Mouse (Mus musculus) liver, embryonic 14.5 days (tissue): ENCODE measurements around the gene Pde10a. TPM values are rescaled to one million over a fixed set of nuclear protein-coding genes. Genes with fewer than 3 reads are reported as not detected.
A peak's percentile ranks its signal among the peaks of the same experiment; 100 is the strongest.

Source experiments
- ATAC-seq: fragments of 200-750 bp; cut with Nextera tagmentation; 2 replicates; pipeline ENCODE4 v1.8.0; 2017; ENCODE audit warnings: moderate number of reproducible peaks, mild to moderate bottlenecking, moderate library complexity; ENCODE audit not compliant: insufficient read depth
- DNase-seq, 3 experiments: peaks; one replicate each; pipeline ENCODE4 v3.0.0-alpha.2; 2012 to 2013; ENCODE audit warnings: low read depth in 3 of 3, low spot score in 3 of 3
- H3K27ac ChIP-seq: fragments of 300-500 bp; sonication (generic); 2 replicates; pipeline ENCODE4 v1.5.1; 2014; ENCODE audit warnings: moderate library complexity, mild to moderate bottlenecking, control low read depth, inconsistent platforms
- H3K27me3 ChIP-seq: fragments of 300-500 bp; sonication (generic); 2 replicates; pipeline ENCODE4 v1.6.1; 2014; ENCODE audit warnings: mild to moderate bottlenecking, low read length, moderate library complexity; ENCODE audit not compliant: control insufficient read depth, insufficient read depth
- H3K36me3 ChIP-seq: fragments of 300-500 bp; sonication (generic); replicated peaks from 2 replicates; pipeline ENCODE4 v1.6.1; 2014; ENCODE audit warnings: low read depth; ENCODE audit not compliant: control insufficient read depth, insufficient read depth
- H3K4me1 ChIP-seq, 2 experiments: fragments of 200-500 bp in 1 of 2; fragments of 300-500 bp in 1 of 2; sonication (generic) in 1 of 2; replicated peaks; 2 replicates each; pipeline ENCODE4 v1.6.1; 2012 to 2014; ENCODE audit warnings: antibody characterized with exemption in 1 of 2, inconsistent platforms in 1 of 2, low read length in 1 of 2; ENCODE audit not compliant: control insufficient read depth in 2 of 2, insufficient read depth in 2 of 2
- H3K4me2 ChIP-seq: fragments of 300-500 bp; sonication (generic); 2 replicates; pipeline ENCODE4 v1.6.1; 2014; ENCODE audit warnings: low read depth, mild to moderate bottlenecking, control low read depth, moderate library complexity
- H3K4me3 ChIP-seq, 2 experiments: fragments of 200-500 bp in 1 of 2; fragments of 300-500 bp in 1 of 2; sonication (generic) in 1 of 2; 2 replicates each; pipeline ENCODE4 v1.5.1; 2012 to 2014; ENCODE audit warnings: low read depth in 2 of 2, low read length in 2 of 2, mild to moderate bottlenecking in 2 of 2, control low read depth in 1 of 2, inconsistent platforms in 1 of 2, moderate library complexity in 1 of 2; ENCODE audit not compliant: insufficient read depth in 1 of 2
- H3K9ac ChIP-seq: fragments of 300-500 bp; sonication (generic); replicated peaks from 2 replicates; pipeline ENCODE4 v1.6.1; 2014; ENCODE audit warnings: mild to moderate bottlenecking, control low read depth, moderate library complexity
- H3K9me3 ChIP-seq: fragments of 300-500 bp; sonication (generic); 2 replicates; pipeline ENCODE4 v1.6.1; 2016; ENCODE audit warnings: low read length, mixed read lengths; ENCODE audit not compliant: control insufficient read depth
- CTCF ChIP-seq: IDR thresholded peaks from 2 replicates; pipeline ENCODE4 v1.5.1; 2016; ENCODE audit warnings: antibody characterized with exemption, low read depth, control low read depth
- EP300 ChIP-seq: IDR thresholded peaks from 2 replicates; pipeline ENCODE4 v1.6.1; 2016; ENCODE audit warnings: antibody characterized with exemption, low read depth
- WGBS: fragments of 180-500 bp; shearing (Covaris S2); extraction: QIAGEN DNeasy Blood & Tissue Kit; methylation state at CpG from one replicate; pipeline ENCODE4 v1.1.7; 2014; ENCODE audit not compliant: insufficient replicate concordance; 5-methylcytosine and 5-hydroxymethylcytosine counted together
- polyA plus RNA-seq, 2 experiments: library from polyadenylated mRNA; depleted of rRNA in 1 of 2; stranded (reverse) in 1 of 2; unstranded in 1 of 2; fragments of >200 nt; fragmentation: Nextera tagmentation in 1 of 2; extraction: Ambion mirVana in 1 of 2; gene quantifications; 2 replicates each; pipeline versions ENCODE4 v1.2.1 to v1.2.3; 2012 to 2014

Gene Pde10a
- polyA plus RNA-seq, 2 experiments, result 0.52 to 0.60 TPM

- DNase-seq (no peak), ATAC-seq (no peak)
- H3K4me3 ChIP-seq, result no peak overlapping the region
- H3K9ac ChIP-seq, result no peak overlapping the region
- no peaks in the 10 kb centered on the region for H3K27me3 ChIP-seq
- no peaks in the 10 kb centered on the region for H3K9me3 ChIP-seq
- H3K4me1 ChIP-seq, result no peaks in the 10 kb centered on the region
- 68% methylated on average over 1 of the region's 1 CpGs for WGBS
- TF ChIP-seq CTCF, result no peak
- TF ChIP-seq EP300, result no peak
- no peak overlapping the region for H3K27ac ChIP-seq
- no peaks in the 10 kb centered on the region for H3K36me3 ChIP-seq
- no peak overlapping the region for H3K4me2 ChIP-seq
These were observed 470.2 kb downstream of the Pde10a start for GRCm38 (mm10) chr17:8995344-8995743.

GRCm38 (mm10) chr17:9002438-9002837 lies 477.3 kb downstream of the Pde10a start:
- Histone ChIP-seq H3K9me3 (no peaks in the 10 kb centered on the region), H3K36me3 (no peaks in the 10 kb centered on the region), H3K4me3 (no peak overlapping the region), H3K4me1 (no peaks in the 10 kb centered on the region), H3K27ac (no peak overlapping the region), H3K9ac (no peak overlapping the region), H3K4me2 (no peak overlapping the region), H3K27me3 (no peaks in the 10 kb centered on the region)
- ATAC-seq (no peak), DNase-seq (no peak)
- TF ChIP-seq EP300 (no peak), CTCF (no peak)
- WGBS, result 33% methylated on average over 4 of the region's 4 CpGs

- Histone ChIP-seq H3K4me1 (no peaks in the 10 kb centered on the region), H3K36me3 (no peaks in the 10 kb centered on the region), H3K27ac (no peak overlapping the region), H3K9ac (no peak overlapping the region), H3K4me3 (no peak overlapping the region), H3K4me2 (no peak overlapping the region), H3K27me3 (no peaks in the 10 kb centered on the region), H3K9me3 (no peaks in the 10 kb centered on the region)
- TF ChIP-seq CTCF (no peak), EP300 (no peak)
- DNase-seq, result no peak
- 60% methylated on average over 4 of the region's 4 CpGs for WGBS
- no peak for ATAC-seq
These were observed 479.3 kb downstream of the Pde10a start for GRCm38 (mm10) chr17:9004516-9004915.

GRCm38 (mm10) chr17:9023198-9023942 lies 498.2 kb downstream of the Pde10a start:
- no peak for DNase-seq

GRCm38 (mm10) chr17:9030181-9030580 lies 505.0 kb downstream of the Pde10a start:
- no peaks in the 10 kb centered on the region for H3K27me3 ChIP-seq
- no peaks in the 10 kb centered on the region for H3K36me3 ChIP-seq
- no peak overlapping the region for H3K4me3 ChIP-seq
- no peak overlapping the region for H3K4me2 ChIP-seq
- WGBS, result 53% methylated on average over 5 of the region's 5 CpGs
- no peak overlapping the region for H3K9ac ChIP-seq
- DNase-seq (no peak), ATAC-seq (no peak)
- H3K27ac ChIP-seq, result no peak overlapping the region
- no peaks in the 10 kb centered on the region for H3K4me1 ChIP-seq
- no peaks in the 10 kb centered on the region for H3K9me3 ChIP-seq
- TF ChIP-seq CTCF, result 0 out of 2 replicates have a peak, but pooled peaks have one; percentile 6
- TF ChIP-seq EP300, result no peak

More at GRCm38 (mm10) chr17:9023198-9023942, 498.2 kb downstream of the Pde10a start:
- no peak overlapping the region for H3K4me3 ChIP-seq
- H3K9me3 ChIP-seq, result no peaks in the 10 kb centered on the region
- H3K4me2 ChIP-seq, result no peak overlapping the region
- no peaks in the 10 kb centered on the region for H3K36me3 ChIP-seq
- TF ChIP-seq CTCF, result no peak
- TF ChIP-seq EP300, result no peak
- 29% methylated on average over 14 of the region's 14 CpGs for WGBS
- no peaks in the 10 kb centered on the region for H3K4me1 ChIP-seq
- H3K27me3 ChIP-seq, result no peaks in the 10 kb centered on the region
- no peak for ATAC-seq
- H3K27ac ChIP-seq, result no peak overlapping the region
- H3K9ac ChIP-seq, result no peak overlapping the region
